Mouse (Mus musculus): ENCODE measurements around the gene Sap30.
A peak's percentile ranks its signal among the peaks of the same experiment; 100 is the strongest.

The Sap30 gene

DNA sequence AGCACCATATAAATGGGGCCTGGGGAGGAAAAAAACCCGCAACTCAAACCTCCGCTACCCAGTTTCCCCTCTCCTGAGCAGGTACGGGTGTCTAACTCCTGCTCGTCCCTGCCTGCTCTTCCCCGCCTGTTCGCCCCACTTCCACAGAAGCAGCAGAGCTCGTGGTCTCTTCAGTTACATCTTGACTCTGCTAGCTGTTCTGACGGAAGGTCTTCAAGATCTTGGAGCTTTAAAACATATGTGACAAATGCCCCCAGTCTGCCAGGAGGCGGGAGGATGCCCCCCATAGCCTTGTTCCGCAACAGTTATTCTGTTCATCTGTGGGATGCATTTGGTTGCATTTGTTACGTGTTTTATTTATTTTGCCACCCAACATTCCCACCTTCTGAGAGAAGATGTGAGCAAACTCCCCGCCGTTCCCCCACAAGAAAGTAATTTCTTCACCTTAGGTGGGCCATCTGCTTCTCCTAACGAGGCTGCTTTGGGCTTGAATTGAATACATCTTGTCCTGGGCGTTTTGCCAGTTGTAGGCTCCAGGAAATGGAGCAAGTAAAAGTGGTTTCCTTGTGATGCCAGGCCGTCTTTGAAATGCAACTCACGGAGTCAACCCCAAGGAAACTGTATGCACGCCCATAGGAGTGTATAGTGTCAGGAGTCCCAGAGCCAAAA, 51.8 kb downstream of the Sap30 start:
- peak; percentile 78 to 81 for DNase-seq

DNA sequence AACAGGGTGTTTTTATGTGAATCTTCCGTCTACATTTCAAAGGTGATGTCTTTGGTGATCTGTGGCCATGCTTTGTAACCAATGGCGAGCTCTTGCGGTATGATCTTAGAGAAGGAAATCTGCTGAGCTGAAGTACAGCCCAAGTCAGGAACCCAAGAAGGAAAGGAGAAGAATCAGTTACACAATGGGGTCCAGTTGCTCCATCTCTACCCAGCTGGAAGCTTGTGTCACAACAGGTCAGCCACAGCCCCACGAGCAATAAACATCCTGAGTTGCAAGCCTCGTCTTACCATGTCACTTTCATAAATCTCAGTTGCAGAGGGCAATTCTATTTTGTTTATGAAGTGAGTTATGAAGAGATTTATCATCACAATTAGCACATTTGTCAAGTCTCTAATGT, 54.9 kb downstream of the Sap30 start:
- no peak for DNase-seq

Data from cerebellum, postnatal 14 days (tissue).